ENCODE assay signal across 11 mouse cellular contexts in genomic region chr1:39251679-39252078, GRCm38 (mm10). TPM values are rescaled to one million over a fixed set of nuclear protein-coding genes. Genes with fewer than 3 reads are reported as not detected.
DNase-seq lines count a peak whose midpoint lies in the region; ATAC-seq and TF ChIP-seq lines count a peak whose summit lies in the region.
"Had no signal": no experiment of that assay in that cellular context is flagged by ENCODE, and none has a peak within 500 bp of the region (broad histone marks: within the 10 kb centered on the region; RNA-seq: fewer than 3 reads in every experiment).

No protein-coding gene starts in this region.

- TF ChIP-seq CTCF in hindbrain, postnatal 0 days (IDR thresholded peaks at IDR 0.05; ENCODE audit: low read depth) = no peak

- no peaks in the 10 kb centered on the region for H3K27me3 ChIP-seq in hindbrain, postnatal 0 days (ENCODE audit: insufficient read depth, low read length)
- H3K27me3 ChIP-seq in hindbrain, embryonic 10.5 days (ENCODE audit: insufficient read depth, poor library complexity, severe bottlenecking) = no peaks in the 10 kb centered on the region
- H3K27me3 ChIP-seq in forebrain, embryonic 15.5 days = no peaks in the 10 kb centered on the region
- no peaks in the 10 kb centered on the region for H3K27me3 ChIP-seq in kidney, embryonic 14.5 days (ENCODE audit: control insufficient read depth, insufficient read depth, low read length)
- H3K27me3 ChIP-seq: limb, embryonic 13.5 days; midbrain, embryonic 15.5 days had no signal

- peak; percentile 57 for DNase-seq in hindbrain, postnatal 0 days (ENCODE audit: low spot score)
- no peak for DNase-seq in hindbrain, embryonic 10.5 days (ENCODE audit: low spot score)
- peak; percentile 27 to 35 for DNase-seq in layer of hippocampus, postnatal 25 days (ENCODE audit: extremely low spot score in 1 of 2, low spot score in 1 of 2)
- peak; percentile 72 to 84 for DNase-seq in right cerebral cortex, postnatal 10 days (ENCODE audit: low spot score in 2 of 2)
- DNase-seq in embryo, embryonic 11 days = no peak

- 39% methylated on average over 7 of the region's 7 CpGs for WGBS in hindbrain, postnatal 0 days
- WGBS in hindbrain, embryonic 10.5 days = 50% methylated on average over 7 of the region's 7 CpGs
- WGBS in forebrain, embryonic 15.5 days = 13% methylated on average over 7 of the region's 7 CpGs
- WGBS in kidney, embryonic 14.5 days = 32% methylated on average over 7 of the region's 7 CpGs

- H3K36me3 ChIP-seq in hindbrain, postnatal 0 days (ENCODE audit: insufficient read depth, low read length) = no peaks in the 10 kb centered on the region
- H3K36me3 ChIP-seq in hindbrain, embryonic 10.5 days = no peaks in the 10 kb centered on the region
- no peaks in the 10 kb centered on the region for H3K36me3 ChIP-seq in forebrain, embryonic 15.5 days
- H3K36me3 ChIP-seq in kidney, embryonic 14.5 days (ENCODE audit: control insufficient read depth, insufficient read depth, low read length) = no peaks in the 10 kb centered on the region
- H3K36me3 ChIP-seq: limb, embryonic 13.5 days; midbrain, embryonic 15.5 days had no signal

- no peak overlapping the region for H3K27ac ChIP-seq in hindbrain, postnatal 0 days
- H3K27ac ChIP-seq in hindbrain, embryonic 10.5 days = no peak overlapping the region
- H3K27ac ChIP-seq in forebrain, embryonic 15.5 days (replicated peaks) = peak overlapping the region; percentile 13; the same call in 1 of the 2 replicates
- no peak overlapping the region for H3K27ac ChIP-seq in kidney, embryonic 14.5 days (ENCODE audit: low read depth, low read length)
- H3K27ac ChIP-seq: limb, embryonic 13.5 days; midbrain, embryonic 15.5 days had no signal

- H3K4me1 ChIP-seq in hindbrain, postnatal 0 days (ENCODE audit: insufficient read depth, low read length) = 0 out of 2 replicates have a peak, but pooled peaks cover 4% of the 10 kb centered on the region
- no peaks in the 10 kb centered on the region for H3K4me1 ChIP-seq in hindbrain, embryonic 10.5 days (replicated peaks)
- peaks cover 15% of the 10 kb centered on the region for H3K4me1 ChIP-seq in forebrain, embryonic 15.5 days
- H3K4me1 ChIP-seq in kidney, embryonic 14.5 days (ENCODE audit: control insufficient read depth, insufficient read depth, low read length) = no peaks in the 10 kb centered on the region
- H3K4me1 ChIP-seq: midbrain, embryonic 15.5 days had no signal

- no peak overlapping the region for H3K4me3 ChIP-seq in hindbrain, postnatal 0 days (ENCODE audit: low read length)
- H3K4me3 ChIP-seq in hindbrain, embryonic 10.5 days = no peak overlapping the region
- H3K4me3 ChIP-seq in forebrain, embryonic 15.5 days = no peak overlapping the region
- no peak overlapping the region for H3K4me3 ChIP-seq in kidney, embryonic 14.5 days (ENCODE audit: low read length)
- H3K4me3 ChIP-seq: limb, embryonic 13.5 days; midbrain, embryonic 15.5 days had no signal

- ATAC-seq in hindbrain, postnatal 0 days = 0 out of 2 replicates have a peak, but pooled peaks have one; percentile 43
- peak; percentile 88 for ATAC-seq in forebrain, embryonic 15.5 days (replicated peaks)
- ATAC-seq in monocyte, adult 5-6 weeks (replicated peaks; ENCODE audit: insufficient number of reproducible peaks, low FRiP score, low TSS enrichment, poor library complexity, severe bottlenecking) = no peak
- no peak for ATAC-seq in kidney, embryonic 14.5 days (ENCODE audit: low FRiP score, low TSS enrichment)
- ATAC-seq: intestine, embryonic 16.5 days; midbrain, embryonic 15.5 days had no signal

- no peaks in the 10 kb centered on the region for H3K9me3 ChIP-seq in hindbrain, postnatal 0 days (ENCODE audit: low read length)
- H3K9me3 ChIP-seq in hindbrain, embryonic 10.5 days = no peaks in the 10 kb centered on the region
- H3K9me3 ChIP-seq in forebrain, embryonic 15.5 days = no peaks in the 10 kb centered on the region
- H3K9me3 ChIP-seq in kidney, embryonic 14.5 days (ENCODE audit: control insufficient read depth, low read length) = no peaks in the 10 kb centered on the region
- H3K9me3 ChIP-seq: limb, embryonic 13.5 days; midbrain, embryonic 15.5 days had no signal

- H3K4me2 ChIP-seq in hindbrain, postnatal 0 days (ENCODE audit: low read depth, low read length) = no peak overlapping the region
- H3K4me2 ChIP-seq in forebrain, embryonic 15.5 days (replicated peaks) = 0 out of 2 replicates have a peak overlapping the region, but pooled peaks have one; percentile 1
- no peak overlapping the region for H3K4me2 ChIP-seq in kidney, embryonic 14.5 days (replicated peaks; ENCODE audit: low read depth, low read length)
- H3K4me2 ChIP-seq: limb, embryonic 13.5 days; midbrain, embryonic 15.5 days had no signal

- H3K9ac ChIP-seq in hindbrain, postnatal 0 days (replicated peaks; ENCODE audit: low read length) = no peak overlapping the region
- no peak overlapping the region for H3K9ac ChIP-seq in forebrain, embryonic 15.5 days (replicated peaks)
- H3K9ac ChIP-seq in kidney, embryonic 14.5 days (ENCODE audit: low read depth, low read length) = no peak overlapping the region
- H3K9ac ChIP-seq: limb, embryonic 13.5 days; midbrain, embryonic 15.5 days had no signal

RNA-seq across cellular contexts. Expression of gene Npas2, which starts 58.1 kb away (rescaled TPM):
- total RNA-seq in hindbrain, postnatal 0 days (2014; rRNA removed) = 2.3 and 2.8 TPM in 2 replicates
- polyA plus RNA-seq in hindbrain, postnatal 0 days (2015; fragmentation: Nextera tagmentation; extraction: Ambion mirVana) = 0.80 and 1.6 TPM in 2 replicates
- 0.05 and 0.21 TPM in 2 replicates for polyA plus RNA-seq in hindbrain, embryonic 10.5 days (2016; fragmentation: Nextera tagmentation; extraction: Ambion mirVana)
- 0.86 and 0.99 TPM in 2 replicates for polyA plus RNA-seq in forebrain, embryonic 15.5 days (2015; fragmentation: Nextera tagmentation; extraction: Ambion mirVana)
- 10 to 100 TPM; 28.0 to 30.4 TPM for total RNA-seq in layer of hippocampus, postnatal 25 days (2021)
- total RNA-seq in monocyte, adult 5-6 weeks (2017) = not detected in 3 replicates
- polyA plus RNA-seq in kidney, embryonic 14.5 days (2014; fragmentation: Nextera tagmentation; extraction: Ambion mirVana) = 0.41 and 0.70 TPM in 2 replicates

Comparison
In these comparisons a context has a peak if more than half of its experiments do, and no peak if none do; other contexts are left out.
1. DNase-seq: peak in hindbrain, postnatal 0 days (single experiment), layer of hippocampus, postnatal 25 days (2 of 2) and right cerebral cortex, postnatal 10 days (2 of 2); none in hindbrain, embryonic 10.5 days (single experiment) and embryo, embryonic 11 days (single experiment).
2. ATAC-seq: peak in hindbrain, postnatal 0 days (single experiment) and forebrain, embryonic 15.5 days (single experiment); none in monocyte, adult 5-6 weeks (single experiment) and kidney, embryonic 14.5 days (single experiment).